Mouse (Mus musculus) thymus, adult 2 months (tissue): ENCODE results near the gene Cbr3.

Experiments used
- CTCF ChIP-seq: fragments of 200-500 bp; IDR thresholded peaks from 2 replicates; pipeline ENCODE4 v1.5.1; 2012; ENCODE audit warnings: mild to moderate bottlenecking, control low read depth, low read length, moderate library complexity, borderline replicate concordance; ENCODE audit not compliant: control insufficient read depth, poor library complexity, insufficient read depth; ENCODE audit errors: extremely low read depth
- POLR2A ChIP-seq: fragments of 200-500 bp; IDR thresholded peaks from 2 replicates; pipeline ENCODE4 v1.6.1; 2012; ENCODE audit warnings: mild to moderate bottlenecking, low read length, control low read depth, moderate library complexity; ENCODE audit not compliant: control insufficient read depth, poor library complexity, insufficient read depth; ENCODE audit errors: extremely low read depth

- no peak for TF ChIP-seq POLR2A
- no peak for TF ChIP-seq CTCF
Measured at GRCm38 (mm10) chr16:93676376-93676775, 6.6 kb upstream of the Cbr3 start.
